Mouse (Mus musculus) embryonic facial prominence, embryonic 10.5 days (tissue): ENCODE data around the gene Fgfr2. TPM values are rescaled to one million over a fixed set of nuclear protein-coding genes. Genes with fewer than 3 reads are reported as not detected.

Source experiments
- DNase-seq: peaks from one replicate; pipeline ENCODE4 v3.0.0-alpha.2; 2017; ENCODE audit warnings: low spot score
- H3K27ac ChIP-seq: fragments of 300-500 bp; sonication (generic); replicated peaks from 2 replicates; pipeline ENCODE4 v1.5.1; 2016; ENCODE audit warnings: mild to moderate bottlenecking
- H3K27me3 ChIP-seq: fragments of 300-500 bp; sonication (generic); replicated peaks from 2 replicates; pipeline ENCODE4 v1.6.1; 2016; ENCODE audit warnings: low read depth, mild to moderate bottlenecking; ENCODE audit not compliant: poor library complexity, severe bottlenecking
- H3K36me3 ChIP-seq: fragments of 300-500 bp; sonication (generic); replicated peaks from 2 replicates; pipeline ENCODE4 v1.6.1; 2016; ENCODE audit warnings: mild to moderate bottlenecking, moderate library complexity
- H3K4me1 ChIP-seq: fragments of 300-500 bp; sonication (generic); 2 replicates; pipeline ENCODE4 v1.6.1; 2016
- H3K4me3 ChIP-seq: fragments of 300-500 bp; sonication (generic); 2 replicates; pipeline ENCODE4 v1.5.1; 2016; ENCODE audit warnings: mild to moderate bottlenecking, moderate library complexity
- H3K9me3 ChIP-seq: fragments of 300-500 bp; sonication (generic); 2 replicates; pipeline ENCODE4 v1.6.1; 2016; ENCODE audit warnings: mild to moderate bottlenecking
- WGBS: fragments of 180-500 bp; shearing (Covaris S2); methylation state at CpG from one replicate; pipeline ENCODE4 v1.1.7; 2016; 5-methylcytosine and 5-hydroxymethylcytosine counted together
- polyA plus RNA-seq: library from polyadenylated mRNA; unstranded; fragments of >200 nt; fragmentation: Nextera tagmentation; extraction: Ambion mirVana; gene quantifications from 2 replicates; pipeline ENCODE4 v1.2.1, GENCODE M21; 2016

The Fgfr2 gene
- polyA plus RNA-seq, 1 experiment from 2014 or later, result 74.3 TPM

- no peaks in the 10 kb centered on the region for H3K36me3 ChIP-seq
- H3K27ac ChIP-seq, result no peak overlapping the region
- no peak overlapping the region for H3K4me3 ChIP-seq
- WGBS, result 89% methylated on average over 5 of the region's 5 CpGs
- H3K27me3 ChIP-seq, result no peaks in the 10 kb centered on the region; the same call in 1 of the 2 replicates
- peaks cover 13% of the 10 kb centered on the region for H3K4me1 ChIP-seq
- no peak for DNase-seq
- no peaks in the 10 kb centered on the region for H3K9me3 ChIP-seq
Observed at GRCm38 (mm10) chr7:132171716-132172115, 951.4 kb downstream of the Fgfr2 start.

DNA sequence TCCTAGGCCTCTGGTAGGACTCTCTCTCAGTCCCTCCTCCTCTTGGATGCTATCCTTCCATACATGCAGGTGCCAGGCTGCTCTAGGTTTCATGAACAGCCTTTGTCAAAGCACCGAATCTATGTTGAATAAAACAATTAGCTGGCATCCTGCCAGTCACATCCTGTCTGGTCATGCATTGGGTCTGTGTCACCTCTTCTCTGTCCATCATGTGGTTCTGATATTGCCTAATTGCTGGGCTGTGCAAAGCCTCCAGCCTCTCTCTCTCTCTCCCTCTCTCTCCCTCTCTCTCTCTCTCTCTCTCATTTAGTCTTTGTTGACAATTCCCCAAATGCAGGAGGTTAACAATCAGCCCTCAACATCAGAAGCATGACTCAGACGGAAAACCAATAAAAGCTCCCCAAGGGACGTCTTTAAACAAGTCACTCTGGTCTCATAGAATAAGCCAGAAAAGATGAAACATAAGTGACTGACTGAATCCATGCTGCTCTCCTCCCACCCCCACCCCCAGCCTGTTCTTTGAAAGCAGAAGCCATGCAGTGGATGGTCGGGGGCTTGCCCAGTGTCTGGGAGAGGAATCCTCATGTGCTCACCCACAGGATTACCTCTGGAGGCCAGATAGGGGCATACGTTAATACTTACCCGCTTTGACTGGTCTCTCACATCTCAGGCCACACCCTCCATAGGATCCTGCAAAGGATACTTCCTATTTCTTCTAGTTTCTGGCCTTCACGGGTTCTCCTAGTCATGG lies 953.6 kb downstream of the Fgfr2 start:
- Histone ChIP-seq H3K4me3 (no peak overlapping the region), H3K36me3 (no peaks in the 10 kb centered on the region), H3K27me3 (no peaks in the 10 kb centered on the region; the same call in 1 of the 2 replicates), H3K9me3 (no peaks in the 10 kb centered on the region), H3K4me1 (peaks cover 13% of the 10 kb centered on the region), H3K27ac (no peak overlapping the region)
- 68% methylated on average over 7 of the region's 7 CpGs for WGBS
- no peak for DNase-seq

GRCm38 (mm10) chr7:132167239-132167638 lies 955.9 kb downstream of the Fgfr2 start:
- 75% methylated on average over 4 of the region's 4 CpGs for WGBS
- Histone ChIP-seq H3K27ac (no peak overlapping the region), H3K36me3 (no peaks in the 10 kb centered on the region), H3K27me3 (no peaks in the 10 kb centered on the region; the same call in 1 of the 2 replicates), H3K9me3 (no peaks in the 10 kb centered on the region), H3K4me1 (peaks cover 13% of the 10 kb centered on the region), H3K4me3 (no peak overlapping the region)
- no peak for DNase-seq

- Histone ChIP-seq H3K9me3 (no peaks in the 10 kb centered on the region), H3K4me3 (no peak overlapping the region), H3K4me1 (0 out of 2 replicates have a peak, but pooled peaks cover 2% of the 10 kb centered on the region), H3K36me3 (no peaks in the 10 kb centered on the region), H3K27ac (no peak overlapping the region), H3K27me3 (0 out of 2 replicates have a peak, but pooled peaks cover under 1% of the 10 kb centered on the region)
- 88% methylated on average over 3 of the region's 3 CpGs for WGBS
- DNase-seq, result no peak
Observed at GRCm38 (mm10) chr7:132162254-132162653, 960.9 kb downstream of the Fgfr2 start.

DNA sequence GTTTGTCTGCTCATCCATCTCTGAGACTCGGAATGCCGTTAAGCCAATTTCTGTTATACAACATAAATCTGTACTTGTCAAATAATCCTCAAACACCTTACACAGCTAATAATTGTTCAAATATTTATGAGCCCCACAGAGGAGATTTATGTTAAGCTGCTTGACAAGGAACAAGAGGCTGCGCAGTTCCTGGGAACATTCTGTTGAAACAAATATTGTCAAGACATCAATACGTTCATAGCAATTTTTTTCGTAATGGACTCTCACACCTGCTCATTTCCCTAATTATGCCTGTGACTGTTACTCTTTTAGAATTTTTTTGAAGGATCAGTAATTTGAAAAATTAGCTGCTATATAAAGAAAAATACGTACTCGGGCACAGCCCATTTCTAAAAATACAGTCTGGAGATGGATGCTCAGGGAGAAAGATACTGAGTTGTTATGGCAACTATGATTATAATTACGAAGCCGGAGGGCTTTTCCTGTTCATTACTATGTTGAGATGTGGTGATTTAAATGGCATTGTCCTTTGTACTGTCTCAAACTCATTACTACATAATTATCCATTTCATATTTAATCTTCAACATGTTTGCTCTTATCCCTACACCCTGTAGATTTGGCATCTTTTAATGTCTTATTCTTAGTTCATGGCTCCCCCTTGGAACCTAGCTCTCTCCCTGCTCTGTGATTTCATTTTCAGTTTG lies 964.7 kb downstream of the Fgfr2 start:
- Histone ChIP-seq H3K36me3 (no peaks in the 10 kb centered on the region), H3K27me3 (peaks cover 38% of the 10 kb centered on the region), H3K27ac (no peak overlapping the region), H3K4me1 (peaks cover 17% of the 10 kb centered on the region), H3K9me3 (no peaks in the 10 kb centered on the region), H3K4me3 (no peak overlapping the region)
- WGBS, result 92% methylated on average over 9 of the region's 9 CpGs
- no peak for DNase-seq

GRCm38 (mm10) chr7:132154368-132154961 lies 968.7 kb downstream of the Fgfr2 start, which contains the start of gene Cpxm2:
TSS of gene Cpxm2 (minus strand) at chr7:132154739.
- 2% methylated on average over 43 of the region's 43 CpGs for WGBS
- H3K4me1 ChIP-seq, result peaks cover 15% of the 10 kb centered on the region
- peaks cover 58% of the 10 kb centered on the region for H3K27me3 ChIP-seq
- H3K4me3 ChIP-seq, result peak within 1 kb of the TSS; percentile 56
- no peaks in the 10 kb centered on the region for H3K36me3 ChIP-seq
- DNase-seq, result peak; percentile 47
- peak within 1 kb of the TSS; percentile 40 for H3K27ac ChIP-seq
- H3K9me3 ChIP-seq, result no peaks in the 10 kb centered on the region

DNA sequence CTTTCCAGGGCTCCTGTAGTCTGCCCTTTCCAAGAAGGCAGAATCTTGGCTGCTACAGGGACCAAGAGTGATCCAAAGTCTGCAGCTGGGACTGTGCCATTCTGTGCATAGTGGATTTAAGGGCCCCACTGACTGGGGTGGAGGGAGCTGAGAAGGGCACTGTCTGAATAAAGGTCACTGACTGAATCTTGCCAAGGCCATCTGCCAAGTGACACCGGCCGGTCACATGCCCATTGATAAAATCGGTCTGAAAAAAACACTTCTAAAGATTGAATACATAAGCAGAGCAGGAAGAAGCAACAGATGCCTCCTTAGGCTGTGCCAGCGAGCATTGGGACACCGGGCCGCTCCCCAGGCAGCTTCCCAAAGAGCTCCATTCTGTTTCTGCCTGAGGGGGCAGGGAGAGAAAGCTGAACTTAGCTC lies 969.4 kb downstream of the Fgfr2 start:
- H3K36me3 ChIP-seq, result no peaks in the 10 kb centered on the region
- H3K27me3 ChIP-seq, result peaks cover 58% of the 10 kb centered on the region
- no peak overlapping the region for H3K27ac ChIP-seq
- peaks cover 15% of the 10 kb centered on the region for H3K4me1 ChIP-seq
- no peaks in the 10 kb centered on the region for H3K9me3 ChIP-seq
- DNase-seq, result no peak
- 33% methylated on average over 6 of the region's 6 CpGs for WGBS
- peak overlapping the region; percentile 56 for H3K4me3 ChIP-seq

DNA sequence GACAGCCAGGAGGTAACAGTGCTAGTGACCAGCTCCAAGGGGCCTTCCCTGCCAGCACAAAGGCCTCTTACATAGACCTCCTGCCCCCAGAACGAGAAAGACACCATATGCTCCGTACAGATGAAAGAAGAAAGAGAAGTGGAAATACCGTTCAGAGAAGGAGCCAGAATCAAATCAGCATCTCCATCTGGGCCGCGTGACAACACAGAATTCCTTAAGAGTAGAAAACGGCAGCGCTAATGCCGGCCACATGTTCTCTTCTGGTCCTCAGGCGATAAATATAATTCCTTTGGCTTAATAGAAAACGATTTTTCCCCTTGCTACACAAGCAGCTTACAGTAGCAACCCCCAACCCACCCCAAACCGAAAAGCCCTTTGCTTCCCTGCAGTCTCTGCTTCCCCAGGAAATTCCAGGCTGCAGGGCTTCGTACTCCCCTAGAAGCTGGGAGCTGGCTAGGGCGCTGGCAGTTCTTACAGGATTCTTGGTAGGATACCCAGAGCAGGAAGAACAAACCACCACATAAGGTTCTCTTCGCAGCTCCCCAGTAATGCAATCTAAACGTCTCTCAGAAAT lies 977.8 kb downstream of the Fgfr2 start:
- peaks cover 4% of the 10 kb centered on the region; the same call in 1 of the 2 replicates for H3K4me1 ChIP-seq
- H3K27ac ChIP-seq, result peak overlapping the region; percentile 19
- 67% methylated on average over 15 of the region's 15 CpGs for WGBS
- no peak overlapping the region for H3K4me3 ChIP-seq
- no peaks in the 10 kb centered on the region for H3K27me3 ChIP-seq
- no peaks in the 10 kb centered on the region for H3K9me3 ChIP-seq
- DNase-seq, result peak; percentile 33
- no peaks in the 10 kb centered on the region for H3K36me3 ChIP-seq

DNA sequence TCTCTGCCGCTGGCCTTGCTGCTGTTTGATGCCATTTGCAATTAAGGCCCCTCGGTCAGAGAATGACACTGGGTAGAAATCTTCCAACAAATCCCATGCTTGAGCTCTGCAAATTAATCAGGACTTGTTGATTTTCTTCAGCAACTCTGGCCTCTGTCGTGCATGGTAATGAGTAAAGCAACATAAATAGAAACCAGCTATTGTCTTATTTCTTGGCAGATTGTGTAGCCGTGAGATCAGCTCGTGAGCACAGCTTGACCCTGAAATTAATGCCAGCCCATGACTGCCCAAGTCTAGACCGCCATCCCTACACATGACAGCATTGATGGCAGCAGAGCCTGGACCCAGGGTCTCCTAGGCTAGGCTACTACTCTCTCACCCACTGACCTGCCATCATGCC lies 994.5 kb downstream of the Fgfr2 start:
- Histone ChIP-seq H3K9me3 (peaks cover 1% of the 10 kb centered on the region; the same call in 1 of the 2 replicates), H3K27me3 (no peaks in the 10 kb centered on the region), H3K36me3 (no peaks in the 10 kb centered on the region), H3K4me3 (no peak overlapping the region), H3K4me1 (peaks cover 7% of the 10 kb centered on the region; the same call in 1 of the 2 replicates), H3K27ac (no peak overlapping the region)
- 81% methylated on average over 6 of the region's 6 CpGs for whole genome bisulfite sequencing
- DNase-seq, result no peak

GRCm38 (mm10) chr7:132124948-132125347 lies 998.2 kb downstream of the Fgfr2 start:
- H3K4me3 ChIP-seq, result no peak overlapping the region
- no peaks in the 10 kb centered on the region for H3K27me3 ChIP-seq
- no peak overlapping the region for H3K27ac ChIP-seq
- DNase-seq, result no peak
- H3K4me1 ChIP-seq, result no peaks in the 10 kb centered on the region
- H3K9me3 ChIP-seq, result no peaks in the 10 kb centered on the region
- no peaks in the 10 kb centered on the region for H3K36me3 ChIP-seq
- 82% methylated on average over 7 of the region's 7 CpGs for WGBS

GRCm38 (mm10) chr7:132123211-132123610 lies 999.9 kb downstream of the Fgfr2 start:
- DNase-seq, result no peak
- H3K4me1 ChIP-seq, result no peaks in the 10 kb centered on the region
- H3K27me3 ChIP-seq, result no peaks in the 10 kb centered on the region
- WGBS, result 87% methylated on average over 7 of the region's 7 CpGs
- no peak overlapping the region for H3K4me3 ChIP-seq
- no peaks in the 10 kb centered on the region for H3K36me3 ChIP-seq
- H3K27ac ChIP-seq, result no peak overlapping the region
- no peaks in the 10 kb centered on the region for H3K9me3 ChIP-seq

DNA sequence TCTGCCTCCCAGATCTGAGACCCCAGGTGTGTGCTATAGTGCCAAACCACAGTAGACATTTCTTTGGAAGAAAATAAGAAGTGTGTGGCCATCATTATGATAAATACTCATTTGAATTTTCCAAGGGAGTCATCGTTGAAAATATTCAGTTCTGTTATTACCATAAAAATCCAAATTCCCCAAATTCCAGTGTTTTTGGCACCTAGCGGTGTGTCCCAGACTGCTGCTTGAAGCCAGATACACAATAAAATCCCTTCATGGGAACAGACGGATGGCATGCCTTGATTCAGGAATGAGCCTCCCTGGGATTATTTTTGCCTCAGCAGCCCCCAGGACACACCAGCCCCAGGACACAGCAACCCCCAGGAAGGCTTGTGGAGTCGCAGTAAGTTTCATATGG lies 1003.3 kb downstream of the Fgfr2 start:
- no peak overlapping the region for H3K4me3 ChIP-seq
- WGBS, result 86% methylated on average over 4 of the region's 4 CpGs
- H3K4me1 ChIP-seq, result no peaks in the 10 kb centered on the region

More for the DNA sequence above, 1003.3 kb downstream of the Fgfr2 start:
- Histone ChIP-seq H3K27me3 (no peaks in the 10 kb centered on the region), H3K27ac (no peak overlapping the region), H3K36me3 (no peaks in the 10 kb centered on the region), H3K9me3 (no peaks in the 10 kb centered on the region)
- DNase-seq, result no peak
